Mouse (Mus musculus) right cerebral cortex, adult 18-20 months (tissue): ENCODE data around the gene Gm13697.
A peak's percentile ranks its signal among the peaks of the same experiment; 100 is the strongest.
"Not testable (repeated sequence)": the region's sequence is repeated elsewhere in the genome, so short reads cannot be mapped to it uniquely, and the experiment has no call there.

ENCODE experiments used
- DNase-seq: peaks from one replicate; pipeline ENCODE4 v3.0.0; 2022; ENCODE audit warnings: mixed read lengths

Gm13697 gene

GRCm38 (mm10) chr2:83984443-83984842, at the start of gene Gm13697:
TSS of gene Gm13697 (plus strand) at chr2:83984743.
- not testable (repeated sequence) for DNase-seq

DNA sequence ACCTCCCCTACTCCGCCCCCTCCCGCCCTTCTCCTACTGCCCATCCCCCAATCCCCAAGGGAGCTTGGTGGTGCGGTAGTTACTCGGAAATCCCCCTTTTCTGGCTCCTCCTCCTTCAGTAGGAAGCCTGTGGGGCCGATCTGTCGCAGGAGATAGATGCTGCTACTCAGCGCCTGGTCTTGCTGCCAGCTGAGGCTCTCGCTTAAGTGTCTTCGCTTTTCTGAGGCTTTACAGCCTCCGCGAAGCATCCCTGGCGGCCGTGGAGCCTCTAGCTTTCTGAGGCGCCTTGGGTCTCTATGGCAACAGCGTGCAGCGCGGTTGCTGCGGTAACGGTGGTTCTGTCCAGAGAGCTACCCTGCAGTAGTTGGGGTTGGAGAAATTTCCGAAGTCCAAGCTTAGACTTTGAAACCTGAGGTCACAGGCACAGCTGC, 43.6 kb upstream of the Gm13697 start, which contains the start of gene Zswim2:
Gene Zswim2 (minus strand): TSS at position 298 of the 431 bp plus-strand sequence.
- peak; percentile 94 for DNase-seq

DNA sequence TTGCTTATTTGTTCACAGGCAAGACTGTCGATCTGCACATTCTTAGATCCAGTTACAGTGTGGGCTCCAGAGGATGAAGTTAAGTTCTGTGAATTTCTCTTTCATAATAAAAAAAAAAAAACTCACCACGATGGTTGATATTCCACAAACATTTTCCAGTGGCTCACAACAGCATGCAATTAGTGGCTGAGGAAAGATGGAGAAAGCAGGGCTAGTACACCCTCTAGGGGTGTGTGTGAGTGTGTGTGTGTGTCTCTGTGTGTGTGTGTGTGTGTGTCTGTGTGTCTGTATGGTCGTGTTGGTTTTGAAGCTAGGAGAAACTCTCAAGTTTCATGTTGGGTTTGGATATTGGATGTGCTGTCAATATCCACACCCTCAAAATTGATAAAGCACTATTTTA, 43.2 kb upstream of the Gm13697 start:
- DNase-seq = no peak

DNA sequence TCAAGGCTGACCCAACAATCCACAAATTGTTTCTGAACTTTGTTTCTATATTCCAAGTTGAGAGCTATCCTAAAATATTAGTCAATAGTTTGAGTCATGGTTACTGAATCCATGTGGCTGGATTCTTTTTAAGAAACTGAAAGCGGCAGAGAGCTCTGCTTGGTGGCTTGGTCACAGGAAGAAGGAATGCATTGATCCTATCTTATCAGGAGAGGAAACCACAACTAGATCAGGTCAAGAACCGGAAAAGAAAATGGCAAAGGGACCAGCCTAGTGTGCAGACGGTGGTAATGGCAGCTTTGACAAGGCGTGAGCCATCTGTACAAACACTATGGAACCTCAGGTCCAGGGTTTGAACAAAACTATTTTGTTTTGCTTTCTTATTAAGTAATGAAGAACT, 42.8 kb upstream of the Gm13697 start:
- DNase-seq = no peak

DNA sequence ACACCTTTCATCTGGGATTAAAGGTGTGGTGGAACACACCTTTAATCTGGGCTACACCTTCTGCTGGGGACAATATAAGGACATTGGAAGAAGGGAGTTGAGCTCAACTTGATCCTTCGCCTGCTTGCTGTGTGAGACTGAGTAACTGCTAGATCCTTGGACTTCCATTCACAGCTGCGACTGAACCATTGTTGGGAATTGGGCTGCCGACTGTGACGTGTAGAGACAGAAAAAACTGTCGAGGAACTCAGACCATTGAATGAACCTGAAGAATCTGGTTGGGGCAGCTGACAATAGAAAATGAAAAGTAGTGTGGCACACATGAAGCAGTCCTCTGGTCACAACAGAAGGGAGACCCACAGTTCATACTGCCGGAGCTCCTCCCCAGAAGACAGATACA, 29.1 kb upstream of the Gm13697 start, which contains the start of gene Gm13698:
Gene Gm13698 (plus strand): TSS at position 301 of the 400 bp plus-strand sequence.
- DNase-seq = not testable (repeated sequence)

- DNase-seq = not testable (repeated sequence)
Measured at GRCm38 (mm10) chr2:83961203-83961602, 23.3 kb upstream of the Gm13697 start, which contains the start of gene Gm13693. TSS of gene Gm13693 (plus strand) at chr2:83961503.

DNA sequence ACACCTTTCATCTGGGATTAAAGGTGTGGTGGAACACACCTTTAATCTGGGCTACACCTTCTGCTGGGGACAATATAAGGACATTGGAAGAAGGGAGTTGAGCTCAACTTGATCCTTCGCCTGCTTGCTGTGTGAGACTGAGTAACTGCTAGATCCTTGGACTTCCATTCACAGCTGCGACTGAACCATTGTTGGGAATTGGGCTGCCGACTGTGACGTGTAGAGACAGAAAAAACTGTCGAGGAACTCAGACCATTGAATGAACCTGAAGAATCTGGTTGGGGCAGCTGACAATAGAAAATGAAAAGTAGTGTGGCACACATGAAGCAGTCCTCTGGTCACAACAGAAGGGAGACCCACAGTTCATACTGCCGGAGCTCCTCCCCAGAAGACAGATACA, 17.5 kb upstream of the Gm13697 start, which contains the start of gene Gm13695:
Gene Gm13695 (plus strand): TSS at position 301 of the 400 bp plus-strand sequence.
- not testable (repeated sequence) for DNase-seq

DNA sequence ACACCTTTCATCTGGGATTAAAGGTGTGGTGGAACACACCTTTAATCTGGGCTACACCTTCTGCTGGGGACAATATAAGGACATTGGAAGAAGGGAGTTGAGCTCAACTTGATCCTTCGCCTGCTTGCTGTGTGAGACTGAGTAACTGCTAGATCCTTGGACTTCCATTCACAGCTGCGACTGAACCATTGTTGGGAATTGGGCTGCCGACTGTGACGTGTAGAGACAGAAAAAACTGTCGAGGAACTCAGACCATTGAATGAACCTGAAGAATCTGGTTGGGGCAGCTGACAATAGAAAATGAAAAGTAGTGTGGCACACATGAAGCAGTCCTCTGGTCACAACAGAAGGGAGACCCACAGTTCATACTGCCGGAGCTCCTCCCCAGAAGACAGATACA, 11.7 kb upstream of the Gm13697 start, which contains the start of gene Gm13696:
Gene Gm13696 (plus strand): TSS at position 301 of the 400 bp plus-strand sequence.
- not testable (repeated sequence) for DNase-seq

- DNase-seq = not testable (repeated sequence)
Measured at GRCm38 (mm10) chr2:83978633-83979032, 5.9 kb upstream of the Gm13697 start, which contains the start of gene Gm13694. TSS of gene Gm13694 (plus strand) at chr2:83978933.

DNA sequence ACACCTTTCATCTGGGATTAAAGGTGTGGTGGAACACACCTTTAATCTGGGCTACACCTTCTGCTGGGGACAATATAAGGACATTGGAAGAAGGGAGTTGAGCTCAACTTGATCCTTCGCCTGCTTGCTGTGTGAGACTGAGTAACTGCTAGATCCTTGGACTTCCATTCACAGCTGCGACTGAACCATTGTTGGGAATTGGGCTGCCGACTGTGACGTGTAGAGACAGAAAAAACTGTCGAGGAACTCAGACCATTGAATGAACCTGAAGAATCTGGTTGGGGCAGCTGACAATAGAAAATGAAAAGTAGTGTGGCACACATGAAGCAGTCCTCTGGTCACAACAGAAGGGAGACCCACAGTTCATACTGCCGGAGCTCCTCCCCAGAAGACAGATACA, 5.7 kb downstream of the Gm13697 start, which contains the start of gene Gm13691:
Gene Gm13691 (plus strand): TSS at position 301 of the 400 bp plus-strand sequence.
- not testable (repeated sequence) for DNase-seq

GRCm38 (mm10) chr2:83993639-83994255, 9.2 kb downstream of the Gm13697 start:
- DNase-seq = not testable (repeated sequence)

DNA sequence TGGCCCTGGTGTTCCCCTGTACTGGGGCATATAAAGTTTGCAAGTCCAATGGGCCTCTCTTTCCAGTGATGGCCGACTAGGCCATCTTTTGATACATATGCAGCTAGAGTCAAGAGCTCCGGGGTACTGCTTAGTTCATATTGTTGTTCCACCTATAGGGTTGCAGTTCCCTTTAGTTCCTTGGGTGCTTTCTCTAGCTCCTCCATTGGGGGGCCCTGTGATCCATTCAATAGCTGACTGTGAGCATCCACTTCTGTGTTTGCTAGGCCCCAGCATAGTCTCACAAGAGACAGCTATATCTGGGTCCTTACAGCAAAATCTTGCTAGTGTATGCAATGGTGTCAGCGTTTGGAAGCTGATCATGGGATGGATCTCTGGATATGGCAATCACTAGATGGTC, 10.0 kb downstream of the Gm13697 start:
- DNase-seq = not testable (repeated sequence)

DNA sequence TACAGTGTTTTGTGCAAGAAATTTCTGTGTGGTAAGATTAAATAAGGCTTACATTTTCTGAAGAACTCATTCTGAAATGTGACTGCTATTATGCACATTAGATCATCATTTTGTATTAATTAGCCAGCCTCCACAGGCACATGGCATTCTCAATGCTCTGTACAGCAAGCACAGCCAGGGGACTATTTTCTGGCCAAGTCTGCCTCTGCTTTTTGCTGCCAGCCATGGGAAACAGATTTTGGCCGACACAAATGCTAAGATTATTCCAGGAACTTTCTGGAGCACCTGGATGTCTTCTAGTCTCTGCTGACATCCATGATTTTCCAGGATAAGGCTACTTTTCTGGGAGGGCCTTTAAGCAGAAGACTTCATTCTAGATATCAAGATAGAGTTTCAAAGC, 24.4 kb downstream of the Gm13697 start:
- DNase-seq = no peak

DNA sequence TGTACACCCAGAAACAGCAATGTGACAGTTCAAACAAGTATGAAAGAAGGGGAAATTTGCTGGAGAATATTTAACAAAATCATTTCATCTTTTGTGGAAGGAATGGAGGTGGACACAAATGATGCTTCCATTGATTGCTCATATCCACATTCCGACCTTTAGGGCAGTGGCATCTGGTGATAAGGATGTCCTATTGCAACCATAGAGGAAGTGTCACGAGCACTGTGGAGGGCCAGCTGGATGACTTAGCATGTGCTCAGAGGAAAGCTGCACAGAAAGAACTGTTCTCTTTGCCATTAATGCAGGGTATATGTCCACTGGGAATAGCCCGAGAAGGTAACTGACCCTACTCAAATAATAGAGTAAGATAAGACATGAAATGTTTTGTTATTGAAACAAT, 25.3 kb downstream of the Gm13697 start:
- no peak for DNase-seq

DNA sequence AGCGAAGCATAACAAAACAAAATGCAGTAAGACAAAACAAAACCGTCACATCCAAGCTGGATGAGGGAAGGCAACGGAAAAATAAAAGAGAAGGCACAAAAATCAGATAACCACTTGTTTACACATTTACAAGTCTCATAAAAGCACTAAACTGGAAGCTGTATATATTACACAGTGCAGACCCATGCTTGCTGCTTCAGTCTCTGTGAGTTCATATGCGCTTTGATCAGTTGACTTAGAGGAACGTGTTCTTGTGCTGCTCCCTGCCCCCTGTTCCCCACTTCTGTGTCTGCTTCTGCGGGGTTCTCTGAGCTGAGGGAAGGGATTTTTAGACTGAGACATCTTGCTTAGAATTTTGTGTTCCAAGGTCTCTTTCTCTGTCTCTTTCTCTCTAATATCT, 30.0 kb downstream of the Gm13697 start:
- DNase-seq = no peak

GRCm38 (mm10) chr2:84016291-84016690, 31.7 kb downstream of the Gm13697 start:
- not testable (repeated sequence) for DNase-seq

DNA sequence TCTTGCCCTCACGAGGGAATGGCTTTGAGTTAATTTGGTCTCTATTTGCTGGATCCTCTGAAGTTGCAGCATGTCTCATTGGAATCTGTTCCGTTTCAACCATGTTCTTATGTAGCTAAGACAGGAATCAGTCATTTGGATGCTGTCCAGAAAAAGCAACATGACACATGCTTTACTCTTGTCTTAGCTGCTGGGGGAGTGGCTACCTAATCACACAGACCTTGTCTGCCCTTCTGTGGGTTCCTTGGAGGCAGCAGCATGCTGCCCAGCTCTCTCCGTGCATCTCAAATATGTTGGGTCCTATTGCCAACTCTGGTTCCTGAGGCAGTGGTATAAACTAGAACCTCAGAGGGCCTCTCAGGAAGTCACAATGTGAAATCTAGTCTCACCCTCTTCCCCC, 33.8 kb downstream of the Gm13697 start:
- no peak for DNase-seq

- no peak for DNase-seq
Measured at GRCm38 (mm10) chr2:84019519-84020305, 35.2 kb downstream of the Gm13697 start.

DNA sequence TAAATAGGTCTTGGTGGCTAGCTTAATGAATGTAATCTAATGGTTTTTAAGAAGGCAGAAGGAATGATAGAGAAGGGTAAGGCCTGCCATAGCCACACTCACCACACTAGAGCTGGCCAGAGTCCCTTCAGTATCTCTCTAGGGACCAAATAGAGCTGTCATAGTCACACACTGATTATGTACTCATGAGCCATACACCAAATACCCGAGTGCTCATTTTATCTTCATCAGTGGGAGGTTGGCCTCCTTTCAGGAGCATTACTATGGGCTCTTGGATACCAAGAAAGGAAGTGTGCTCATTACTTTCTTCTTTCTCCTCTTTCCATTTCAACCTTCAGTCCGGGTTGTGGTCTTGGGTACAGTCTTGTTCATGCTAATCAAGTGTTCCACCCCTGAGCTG, 37.4 kb downstream of the Gm13697 start:
- DNase-seq = no peak

GRCm38 (mm10) chr2:84022905-84023304, 38.4 kb downstream of the Gm13697 start:
- DNase-seq = peak; percentile 75

DNA sequence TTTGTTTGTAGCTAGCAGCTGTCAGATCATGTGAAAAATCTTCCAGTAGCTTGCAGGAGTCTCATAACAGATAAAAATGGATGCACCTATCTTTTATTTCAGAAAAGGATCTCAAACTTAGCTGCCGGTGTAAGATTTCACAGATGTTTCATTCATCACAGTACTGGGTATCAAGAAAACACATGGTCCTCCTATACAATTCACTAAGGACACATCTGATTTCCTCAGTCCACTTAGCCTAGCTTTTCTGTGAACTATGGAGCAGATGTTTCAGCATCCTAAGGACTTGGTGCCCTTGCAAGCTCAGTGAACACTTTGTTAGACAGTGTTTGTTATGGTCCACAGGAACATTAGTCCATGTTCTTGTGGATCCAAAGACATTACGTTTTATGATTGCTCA, 38.8 kb downstream of the Gm13697 start:
- DNase-seq = no peak

GRCm38 (mm10) chr2:84025217-84025616, 40.7 kb downstream of the Gm13697 start:
- DNase-seq = no peak

DNA sequence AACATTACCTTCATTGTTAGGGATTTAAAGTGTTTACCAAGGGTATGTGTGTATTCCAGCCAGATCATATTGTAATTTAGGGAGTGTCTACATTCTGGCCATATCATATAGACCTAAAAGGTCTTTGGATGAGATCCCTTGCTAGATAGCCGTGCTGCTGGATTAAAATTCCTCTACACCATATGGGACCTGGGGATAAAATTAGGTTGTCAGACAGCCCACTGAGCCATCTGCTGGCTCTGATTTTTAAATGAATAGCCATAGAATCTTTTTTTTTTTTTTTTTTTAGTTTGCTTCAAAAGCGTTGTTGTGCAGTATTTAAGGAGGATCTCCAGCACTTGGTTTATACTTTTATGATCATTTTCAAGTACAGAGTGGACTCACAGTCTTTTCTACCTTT, 48.0 kb downstream of the Gm13697 start:
- DNase-seq = peak; percentile 22

- DNase-seq = no peak
Measured at GRCm38 (mm10) chr2:84035997-84036396, 51.5 kb downstream of the Gm13697 start.
